Mouse (Mus musculus): Measurements from ENCODE around the gene Pik3r5.

DNA sequence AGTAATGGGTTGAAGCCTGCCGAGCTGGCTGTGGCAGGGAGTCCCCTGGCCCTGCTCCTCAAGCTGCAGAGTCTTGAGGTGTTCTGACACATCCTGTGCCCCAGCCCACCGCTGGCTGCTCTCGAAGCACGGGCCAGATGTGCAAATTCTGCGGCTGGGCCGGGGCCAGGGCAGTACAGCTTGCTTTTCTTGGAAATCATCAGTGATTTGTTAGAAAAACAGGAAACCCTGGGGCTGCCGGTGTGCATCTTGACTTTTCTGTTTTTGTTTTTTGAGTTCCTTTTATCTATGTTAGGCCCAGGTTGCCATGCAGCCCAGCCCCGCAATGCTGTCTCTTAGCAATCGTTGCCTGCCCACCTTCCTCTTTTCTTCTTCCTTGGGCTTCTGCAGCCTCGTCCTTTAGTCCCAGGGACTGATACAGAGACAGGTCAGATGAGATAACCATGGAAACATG, 19.4 kb downstream of the Pik3r5 start:
- TF ChIP-seq CTCF (IDR thresholded peaks at IDR 0.05; ENCODE audit: low read depth) (no peak), EP300 (IDR thresholded peaks at IDR 0.05; ENCODE audit: low read depth) (no peak)

All from liver, postnatal 0 days (tissue).